Mouse (Mus musculus) small intestine, adult 2 months (tissue): Measurements from ENCODE around the gene Nms. TPM values are rescaled to one million over a fixed set of nuclear protein-coding genes. Genes with fewer than 3 reads are reported as not detected.

Experiments
- H3K27ac ChIP-seq: fragments of 200-500 bp; 2 replicates; pipeline ENCODE4 v1.5.1; 2012; ENCODE audit warnings: low read depth, low read length, control low read depth, inconsistent platforms; ENCODE audit not compliant: insufficient read depth
- H3K27me3 ChIP-seq: fragments of 200-500 bp; 2 replicates; pipeline ENCODE4 v1.6.1; 2012; ENCODE audit warnings: mild to moderate bottlenecking, moderate library complexity, low read length, inconsistent platforms; ENCODE audit not compliant: control insufficient read depth, insufficient read depth
- H3K36me3 ChIP-seq: fragments of 200-500 bp; 2 replicates; pipeline ENCODE4 v1.6.1; 2012; ENCODE audit warnings: mild to moderate bottlenecking, low read length, control low read depth, inconsistent platforms; ENCODE audit not compliant: control insufficient read depth, insufficient read depth
- H3K4me1 ChIP-seq: fragments of 200-500 bp; 2 replicates; pipeline ENCODE4 v1.6.1; 2012; ENCODE audit warnings: low read length, inconsistent platforms, mixed read lengths; ENCODE audit not compliant: control insufficient read depth, insufficient read depth, insufficient read length
- H3K4me3 ChIP-seq: fragments of 200-500 bp; 2 replicates; pipeline ENCODE4 v1.5.1; 2012; ENCODE audit warnings: low read depth, mild to moderate bottlenecking, control low read depth, inconsistent platforms, low read length, moderate library complexity
- CTCF ChIP-seq: fragments of 200-500 bp; IDR thresholded peaks from 2 replicates; pipeline ENCODE4 v1.5.1; 2012; ENCODE audit warnings: low read depth, mild to moderate bottlenecking, control low read depth, inconsistent platforms, low read length, moderate library complexity, mixed read lengths; ENCODE audit not compliant: insufficient replicate concordance, insufficient read length; ENCODE audit errors: extremely low read depth
- POLR2A ChIP-seq: fragments of 200-500 bp; IDR thresholded peaks from 2 replicates; pipeline ENCODE4 v1.6.1; 2012; ENCODE audit warnings: low read depth, mild to moderate bottlenecking, control low read depth, inconsistent platforms, low read length, moderate library complexity
- WGBS: fragments of 180-500 bp; shearing (Covaris S2); methylation state at CpG from one replicate; pipeline ENCODE4 v1.1.7; 2018; 5-methylcytosine and 5-hydroxymethylcytosine counted together
- polyA plus RNA-seq: library from polyadenylated mRNA; depleted of rRNA; stranded (reverse); fragments of >200 nt; gene quantifications from 2 replicates; pipeline ENCODE4 v1.2.3, GENCODE M21; 2012; rRNA removed

Gene Nms
- not detected in 2 replicates for polyA plus RNA-seq

DNA sequence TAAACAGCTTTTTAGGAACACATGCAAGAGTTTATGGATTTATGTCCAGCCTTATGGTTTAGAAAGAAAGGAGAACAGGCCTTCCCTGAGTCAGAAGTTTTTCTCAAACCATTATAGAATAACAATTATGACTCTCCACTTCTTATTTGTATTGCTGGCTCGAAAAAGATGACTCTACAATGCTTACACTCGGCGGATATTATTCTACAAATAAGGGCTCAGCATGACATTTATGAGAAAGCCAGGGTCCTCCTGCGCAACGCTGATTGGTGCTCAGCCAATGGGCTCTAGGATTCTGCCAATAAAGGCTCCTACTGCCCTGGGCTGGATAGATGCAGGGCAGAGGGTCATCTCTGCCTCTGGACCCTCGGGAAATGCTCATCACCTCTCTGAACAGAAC, at the start of gene Nms:
TSS of gene Nms (plus strand) at position 301 of the 400 bp plus-strand sequence.
- H3K36me3 ChIP-seq: no peaks in the 10 kb centered on the region
- WGBS: 75% methylated on average over 6 of the region's 6 CpGs
- no peak for TF ChIP-seq CTCF
- TF ChIP-seq POLR2A: no peak

DNA sequence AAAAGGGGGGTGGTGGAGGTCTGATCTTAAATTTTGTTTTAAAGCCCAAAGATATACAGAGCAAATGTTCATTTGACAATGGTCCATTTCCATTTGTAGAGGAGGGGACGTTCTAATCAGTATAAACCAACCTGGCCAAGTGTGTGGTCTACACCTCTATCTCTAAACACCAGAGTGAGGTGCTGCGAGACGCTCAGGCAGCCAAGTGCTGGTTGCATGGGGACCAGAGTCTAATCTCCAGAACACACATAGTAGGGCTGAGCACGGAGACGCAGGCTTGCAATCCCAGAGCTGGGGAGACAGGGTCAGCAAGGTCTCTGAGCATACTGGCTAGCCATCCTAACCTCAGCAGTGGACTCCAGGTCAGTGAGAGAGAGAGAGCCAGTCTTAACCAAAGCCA, 47.5 kb upstream of the Nms start:
- no peaks in the 10 kb centered on the region for H3K4me1 ChIP-seq
- TF ChIP-seq POLR2A (no peak), CTCF (no peak)
- 88% methylated on average over 5 of the region's 5 CpGs for WGBS
- no peaks in the 10 kb centered on the region for H3K36me3 ChIP-seq
- no peak overlapping the region for H3K27ac ChIP-seq
- no peak overlapping the region for H3K4me3 ChIP-seq
- no peaks in the 10 kb centered on the region for H3K27me3 ChIP-seq

More for the DNA sequence above, at the start of gene Nms:
- H3K27ac ChIP-seq: no peak within 1 kb of the TSS
- H3K4me3 ChIP-seq: no peak within 1 kb of the TSS
- H3K27me3 ChIP-seq: no peaks in the 10 kb centered on the region
- no peaks in the 10 kb centered on the region for H3K4me1 ChIP-seq

- Histone ChIP-seq H3K27ac (no peak overlapping the region), H3K4me3 (no peak overlapping the region), H3K36me3 (no peaks in the 10 kb centered on the region), H3K4me1 (peaks cover 3% of the 10 kb centered on the region; the same call in 1 of the 2 replicates), H3K27me3 (peaks cover 9% of the 10 kb centered on the region; the same call in 1 of the 2 replicates)
- TF ChIP-seq POLR2A (no peak), CTCF (no peak)
- WGBS: 74% methylated on average over 5 of the region's 5 CpGs
These were observed 45.9 kb upstream of the Nms start for GRCm38 (mm10) chr1:38893081-38893480.

GRCm38 (mm10) chr1:38897431-38898248, 41.3 kb upstream of the Nms start, which contains the start of gene Chst10:
TSS of gene Chst10 (minus strand) at chr1:38898161.
- Histone ChIP-seq H3K27ac (no peak within 1 kb of the TSS), H3K27me3 (peaks cover 13% of the 10 kb centered on the region; the same call in 1 of the 2 replicates), H3K4me1 (peaks cover 4% of the 10 kb centered on the region; the same call in 1 of the 2 replicates), H3K4me3 (peak within 1 kb of the TSS; percentile 70), H3K36me3 (no peaks in the 10 kb centered on the region)
- TF ChIP-seq CTCF (no peak), POLR2A (no peak)
- WGBS: 1% methylated on average over 67 of the region's 67 CpGs

DNA sequence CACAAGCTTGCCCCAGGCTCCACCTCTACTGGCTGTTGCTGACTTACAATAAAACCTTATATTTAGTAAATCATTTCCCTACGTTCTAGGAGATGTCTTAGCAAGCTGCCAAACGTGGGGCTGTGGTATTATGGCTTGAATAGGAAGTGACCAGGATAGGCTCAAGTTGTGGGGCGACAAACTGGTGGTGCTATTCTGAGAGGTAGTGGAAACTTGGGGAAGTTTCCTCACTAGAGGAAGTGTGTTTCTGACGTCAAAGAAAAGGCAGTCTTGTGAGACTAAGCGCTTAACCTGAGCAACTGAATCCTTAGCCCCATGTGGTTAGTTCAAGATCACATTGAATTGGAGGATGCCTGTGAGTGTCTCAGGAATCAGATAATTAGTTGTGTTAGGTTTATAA, 36.4 kb upstream of the Nms start:
- no peak overlapping the region for H3K27ac ChIP-seq
- peaks cover 4% of the 10 kb centered on the region; the same call in 1 of the 2 replicates for H3K4me1 ChIP-seq
- H3K4me3 ChIP-seq: no peak overlapping the region
- peaks cover 9% of the 10 kb centered on the region; the same call in 1 of the 2 replicates for H3K27me3 ChIP-seq
- TF ChIP-seq POLR2A (no peak), CTCF (no peak)
- no peaks in the 10 kb centered on the region for H3K36me3 ChIP-seq
- WGBS: 46% methylated on average over 5 of the region's 5 CpGs

DNA sequence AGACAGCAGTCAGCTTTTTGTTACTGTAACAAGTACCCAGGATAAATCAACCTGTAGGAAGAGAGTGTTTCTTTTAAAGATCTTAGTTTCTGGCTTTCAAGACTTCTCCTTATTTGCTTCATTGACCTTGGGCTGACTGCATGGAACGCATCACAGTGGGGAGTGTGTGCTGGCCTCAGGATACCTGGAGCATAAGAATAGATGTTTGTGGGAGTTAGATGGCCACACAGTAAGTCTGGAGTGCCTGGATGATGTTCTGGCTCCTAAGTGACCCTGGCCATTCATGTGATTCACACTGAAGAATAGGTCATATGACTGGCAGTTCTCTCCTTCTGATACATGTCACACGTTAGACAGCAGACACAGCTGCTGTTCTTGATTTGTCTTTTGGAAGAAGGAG, 35.0 kb upstream of the Nms start:
- no peak overlapping the region for H3K27ac ChIP-seq
- no peaks in the 10 kb centered on the region for H3K4me1 ChIP-seq
- no peaks in the 10 kb centered on the region for H3K36me3 ChIP-seq
- TF ChIP-seq POLR2A (no peak), CTCF (no peak)
- no peak overlapping the region for H3K4me3 ChIP-seq
- WGBS: 63% methylated on average over 2 of the region's 2 CpGs
- H3K27me3 ChIP-seq: no peaks in the 10 kb centered on the region

DNA sequence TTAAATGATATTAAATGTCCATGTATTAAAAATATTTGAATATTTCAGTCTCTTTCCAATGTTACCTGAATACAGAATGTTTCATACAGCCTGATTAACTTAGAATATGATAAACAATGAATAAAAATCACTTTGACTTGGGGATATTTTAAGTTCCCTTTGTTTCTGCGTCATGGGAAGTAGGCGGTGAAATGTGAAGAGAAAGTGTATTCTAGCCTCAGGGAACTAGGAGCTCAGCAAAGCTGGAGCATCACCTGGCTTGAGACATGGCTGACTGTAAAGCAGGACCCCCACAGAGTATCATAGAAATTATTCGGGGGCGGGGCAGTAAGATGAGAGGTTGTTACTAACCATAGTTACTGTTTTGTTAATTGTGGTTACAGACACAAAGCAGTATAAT, 10.0 kb upstream of the Nms start:
- Histone ChIP-seq H3K4me3 (no peak overlapping the region), H3K27me3 (no peaks in the 10 kb centered on the region), H3K4me1 (0 out of 2 replicates have a peak, but pooled peaks cover 2% of the 10 kb centered on the region), H3K27ac (no peak overlapping the region), H3K36me3 (no peaks in the 10 kb centered on the region)
- TF ChIP-seq POLR2A (no peak), CTCF (no peak)
- 86% methylated on average over 4 of the region's 4 CpGs for WGBS

DNA sequence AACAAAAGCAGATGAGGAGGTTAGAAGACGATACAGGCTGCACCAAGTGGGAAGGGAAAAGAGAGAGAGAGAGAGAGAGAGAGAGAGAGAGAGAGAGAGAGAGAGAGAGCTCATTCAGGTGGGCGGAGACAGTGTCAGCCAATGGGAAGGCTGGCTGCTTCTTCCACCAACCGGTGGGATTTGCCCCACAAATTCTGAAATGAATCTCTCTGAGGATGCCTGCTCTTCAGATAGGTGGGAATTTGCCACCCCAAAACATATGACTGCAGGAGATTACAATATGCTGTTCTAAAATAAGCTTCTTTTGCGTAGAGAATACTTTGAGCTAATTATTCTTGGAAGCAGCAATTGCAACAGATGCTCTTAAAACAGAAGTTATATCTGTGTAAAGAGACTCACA, 9.5 kb upstream of the Nms start:
- Histone ChIP-seq H3K36me3 (no peaks in the 10 kb centered on the region), H3K4me1 (0 out of 2 replicates have a peak, but pooled peaks cover 2% of the 10 kb centered on the region), H3K27me3 (no peaks in the 10 kb centered on the region), H3K27ac (no peak overlapping the region), H3K4me3 (no peak overlapping the region)
- 73% methylated on average over 4 of the region's 4 CpGs for WGBS
- no peak for TF ChIP-seq POLR2A
- no peak for TF ChIP-seq CTCF
